11 mouse cellular contexts compared by ENCODE assay signal in the genomic region with DNA sequence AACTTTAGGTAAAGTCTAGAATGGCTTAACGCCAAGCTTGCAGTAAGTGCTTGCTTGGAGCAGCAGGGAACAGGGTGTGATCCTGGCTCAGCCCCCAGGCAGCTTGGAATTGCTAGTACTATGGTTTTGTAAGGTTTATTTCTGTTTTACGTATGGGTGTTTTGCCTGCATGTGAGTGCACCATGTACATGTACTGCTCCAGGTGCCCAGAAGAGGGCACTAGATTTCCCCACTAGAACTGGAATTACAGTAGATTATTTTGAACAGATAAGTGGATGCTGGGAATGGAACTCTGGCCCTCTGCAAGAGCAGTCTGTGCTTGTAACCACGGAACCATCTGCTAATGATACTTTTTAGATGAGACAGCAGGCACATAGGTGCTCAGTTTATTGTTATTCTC.
DNase-seq lines count a peak whose midpoint lies in the region; ATAC-seq and TF ChIP-seq lines count a peak whose summit lies in the region.
"Had no signal": no experiment of that assay in that cellular context is flagged by ENCODE, and none has a peak within 500 bp of the region (broad histone marks: within the 10 kb centered on the region; RNA-seq: fewer than 3 reads in every experiment).

No protein-coding gene starts in this region.

- no peak for DNase-seq in hindbrain, postnatal 0 days (ENCODE audit: low spot score)
- DNase-seq in thymus, adult 2 months, result peak; percentile 33
- no peak for DNase-seq in thymus, adult 18-20 months
- no peak for DNase-seq in spleen, postnatal 4 days (ENCODE audit: low spot score in 2 of 2)
- DNase-seq in left cerebral cortex, adult 8-10 months (ENCODE audit: low spot score in 2 of 2), result no peak
- DNase-seq: gastrocnemius, postnatal 14 days; heart, postnatal 36 days; right cerebral cortex, postnatal 14 days had no signal

- no peak overlapping the region for H3K27ac ChIP-seq in hindbrain, postnatal 0 days
- H3K27ac ChIP-seq in hindbrain, embryonic 12.5 days, result no peak overlapping the region
- no peak overlapping the region for H3K27ac ChIP-seq in thymus, adult 2 months (ENCODE audit: control insufficient read depth, insufficient read depth, low read length)
- no peak overlapping the region for H3K27ac ChIP-seq in cortical plate, adult 2 months (ENCODE audit: insufficient read depth, low read length)

- H3K4me3 ChIP-seq in hindbrain, postnatal 0 days (ENCODE audit: low read length), result no peak overlapping the region
- no peak overlapping the region for H3K4me3 ChIP-seq in hindbrain, embryonic 12.5 days
- H3K4me3 ChIP-seq in thymus, adult 2 months (ENCODE audit: control insufficient read depth, insufficient read depth, low read length), result no peak overlapping the region
- no peak overlapping the region for H3K4me3 ChIP-seq in cortical plate, adult 2 months (ENCODE audit: insufficient read depth, low read length)

- peak; percentile 30 for TF ChIP-seq CTCF in hindbrain, postnatal 0 days (IDR thresholded peaks at IDR 0.05; ENCODE audit: low read depth)
- no peak for TF ChIP-seq CTCF in thymus, adult 2 months (IDR thresholded peaks at IDR 0.05; ENCODE audit: borderline replicate concordance, control insufficient read depth, extremely low read depth, insufficient read depth, low read length, poor library complexity)
- TF ChIP-seq CTCF in cortical plate, adult 2 months (IDR thresholded peaks at IDR 0.05; ENCODE audit: extremely low read depth, insufficient read depth, low read length), result 0 out of 2 replicates have a peak, but pooled peaks have one; percentile 1

- no peaks in the 10 kb centered on the region for H3K9me3 ChIP-seq in hindbrain, postnatal 0 days (ENCODE audit: low read length)
- no peaks in the 10 kb centered on the region for H3K9me3 ChIP-seq in hindbrain, embryonic 12.5 days (replicated peaks)

- H3K9ac ChIP-seq in hindbrain, postnatal 0 days (replicated peaks; ENCODE audit: low read length), result no peak overlapping the region
- H3K9ac ChIP-seq in hindbrain, embryonic 12.5 days, result no peak overlapping the region

- no peaks in the 10 kb centered on the region for H3K4me1 ChIP-seq in hindbrain, postnatal 0 days (ENCODE audit: insufficient read depth, low read length)
- no peaks in the 10 kb centered on the region for H3K4me1 ChIP-seq in hindbrain, embryonic 12.5 days
- H3K4me1 ChIP-seq in thymus, adult 2 months (replicated peaks; ENCODE audit: control insufficient read depth, insufficient read depth, low read length), result no peaks in the 10 kb centered on the region
- H3K4me1 ChIP-seq in cortical plate, adult 2 months (ENCODE audit: control insufficient read depth, insufficient read depth, low read length), result no peaks in the 10 kb centered on the region

- no peaks in the 10 kb centered on the region for H3K36me3 ChIP-seq in hindbrain, postnatal 0 days (ENCODE audit: insufficient read depth, low read length)
- H3K36me3 ChIP-seq in hindbrain, embryonic 12.5 days, result no peaks in the 10 kb centered on the region
- H3K36me3 ChIP-seq in thymus, adult 2 months (ENCODE audit: control insufficient read depth, insufficient read depth, low read length), result no peaks in the 10 kb centered on the region

- no peak overlapping the region for H3K4me2 ChIP-seq in hindbrain, postnatal 0 days (ENCODE audit: low read depth, low read length)
- no peak overlapping the region for H3K4me2 ChIP-seq in hindbrain, embryonic 12.5 days (replicated peaks)

- no peak for TF ChIP-seq POLR2A in thymus, adult 2 months (IDR thresholded peaks at IDR 0.05; ENCODE audit: control insufficient read depth, extremely low read depth, insufficient read depth, low read length, poor library complexity)
- TF ChIP-seq POLR2A in cortical plate, adult 2 months (IDR thresholded peaks at IDR 0.05; ENCODE audit: extremely low read depth, insufficient read depth, low read length), result no peak

- H3K27me3 ChIP-seq in hindbrain, postnatal 0 days (ENCODE audit: insufficient read depth, low read length), result no peaks in the 10 kb centered on the region
- H3K27me3 ChIP-seq in hindbrain, embryonic 12.5 days, result no peaks in the 10 kb centered on the region
- no peaks in the 10 kb centered on the region for H3K27me3 ChIP-seq in thymus, adult 2 months (ENCODE audit: control insufficient read depth, insufficient read depth, low read length)

- 73% methylated on average over 3 of the region's 3 CpGs for WGBS in hindbrain, postnatal 0 days
- 82% methylated on average over 3 of the region's 3 CpGs for WGBS in hindbrain, embryonic 12.5 days
- 90% methylated on average over 3 of the region's 3 CpGs for WGBS in thymus, adult 2 months

- ATAC-seq in hindbrain, postnatal 0 days, result no peak
- ATAC-seq in hindbrain, embryonic 12.5 days (ENCODE audit: low FRiP score), result no peak
- ATAC-seq in cerebellum, adult (ENCODE audit: insufficient number of reproducible peaks, low FRiP score, low TSS enrichment), result no peak
